In the genomic region with DNA sequence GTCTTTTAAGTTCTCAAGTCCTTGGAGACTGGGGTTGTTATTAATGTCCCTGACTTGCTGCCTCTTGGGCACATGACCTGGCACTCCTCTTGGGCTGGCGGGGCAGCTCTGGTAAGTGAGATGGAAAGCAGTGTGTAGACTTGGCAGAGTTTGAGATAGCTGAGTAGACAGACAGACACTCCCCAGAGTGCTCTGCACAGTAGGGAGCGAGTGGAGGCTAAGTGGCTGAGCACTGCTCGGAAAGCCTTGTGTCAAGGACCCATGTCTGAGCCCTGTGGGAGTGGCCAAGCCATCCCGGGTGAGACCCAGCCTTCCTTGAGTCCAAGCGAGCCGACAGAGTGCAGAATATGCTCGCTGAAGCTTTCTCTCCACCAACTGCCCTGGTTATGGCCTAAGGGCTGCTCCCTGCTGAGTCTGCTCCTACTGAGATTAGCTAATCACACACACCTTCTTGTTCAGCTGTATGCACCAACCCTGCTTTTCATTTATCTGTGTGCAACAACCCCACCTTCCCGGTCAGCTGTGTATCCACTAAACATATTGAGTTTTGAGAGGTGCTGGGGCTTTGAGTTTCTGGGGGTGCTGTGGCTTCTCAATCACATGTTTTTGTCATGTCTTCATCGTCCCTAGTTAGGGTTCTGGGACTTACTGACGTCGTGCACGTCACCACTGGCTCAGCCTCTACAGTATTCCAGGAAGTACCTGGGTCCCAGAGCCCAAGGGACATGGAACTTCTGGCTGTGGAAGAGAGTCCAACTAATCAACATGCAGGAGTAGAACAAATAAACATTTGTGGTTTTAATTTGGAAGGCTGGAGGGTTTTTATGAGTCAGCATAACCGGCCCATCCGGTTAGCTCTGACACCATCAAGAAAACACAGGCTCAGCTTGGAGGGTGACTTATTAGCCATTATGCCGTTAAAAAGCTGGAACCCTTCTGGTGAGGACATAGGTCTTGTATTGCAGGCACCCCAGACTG, we compare ENCODE assay signal across 8 mouse cellular contexts. TPM values are rescaled to one million over a fixed set of nuclear protein-coding genes. Genes with fewer than 3 reads are reported as not detected.
A peak's percentile ranks its signal among the peaks of the same experiment; 100 is the strongest.
DNase-seq lines count a peak whose midpoint lies in the region; ATAC-seq and TF ChIP-seq lines count a peak whose summit lies in the region.

No protein-coding gene starts in this region.

- H3K9ac ChIP-seq in heart, adult 2 months (ENCODE audit: low read depth, low read length) = no peak overlapping the region
- no peak overlapping the region for H3K9ac ChIP-seq in forebrain, postnatal 0 days

- no peak overlapping the region for H3K4me3 ChIP-seq in heart, adult 2 months
- no peak overlapping the region for H3K4me3 ChIP-seq in forebrain, postnatal 0 days (ENCODE audit: low read depth, low read length)

- no peaks in the 10 kb centered on the region for H3K9me3 ChIP-seq in forebrain, postnatal 0 days (ENCODE audit: low read length)

- no peaks in the 10 kb centered on the region for H3K36me3 ChIP-seq in heart, adult 2 months (ENCODE audit: control insufficient read depth, insufficient read depth, low read length)
- H3K36me3 ChIP-seq in forebrain, postnatal 0 days (ENCODE audit: insufficient read depth) = no peaks in the 10 kb centered on the region

- no peak for ATAC-seq in forebrain, postnatal 0 days

- H3K27ac ChIP-seq in heart, adult 2 months = 0 out of 2 replicates have a peak overlapping the region, but pooled peaks have one; percentile 0
- H3K27ac ChIP-seq in forebrain, postnatal 0 days (ENCODE audit: low read depth, low read length) = no peak overlapping the region

- no peak for TF ChIP-seq CTCF in heart, adult 2 months (IDR thresholded peaks at IDR 0.05)
- TF ChIP-seq CTCF in forebrain, postnatal 0 days (IDR thresholded peaks at IDR 0.05; ENCODE audit: low read depth) = no peak

- H3K4me1 ChIP-seq in heart, adult 2 months (ENCODE audit: control insufficient read depth, insufficient read depth, low read length) = peaks cover 18% of the 10 kb centered on the region
- no peaks in the 10 kb centered on the region for H3K4me1 ChIP-seq in forebrain, postnatal 0 days (ENCODE audit: insufficient read depth)

- intact Hi-C loops in heart, adult 2 months (cut with DNase I) = no loop called here

- peak in 1 of 2 experiments; percentile 53 for DNase-seq in heart, adult 2 months
- DNase-seq in heart, postnatal 4 days = no peak
- peak; percentile 76 for DNase-seq in c-Kit-negative CD71-positive TER-119-positive erythroid progenitor cells, embryonic 14.5 days (ENCODE audit: low read depth, low spot score)
- DNase-seq in kidney, adult 8-10 months = peak; percentile 55 to 83
- peak; percentile 67 for DNase-seq in lung, postnatal 36 days
- DNase-seq in thymus, postnatal 4 days = no peak
- no peak for DNase-seq in frontal cortex, postnatal 10 days (ENCODE audit: low spot score in 2 of 2)
- no peak for DNase-seq in forebrain, postnatal 0 days

- H3K27me3 ChIP-seq in heart, adult 2 months (ENCODE audit: control insufficient read depth, insufficient read depth, low read length) = no peaks in the 10 kb centered on the region
- no peaks in the 10 kb centered on the region for H3K27me3 ChIP-seq in forebrain, postnatal 0 days (ENCODE audit: insufficient read depth, low read length)

- 54% methylated on average over 15 of the region's 15 CpGs for WGBS in heart, adult 2 months
- 66% methylated on average over 15 of the region's 15 CpGs for WGBS in forebrain, postnatal 0 days

- no peak for TF ChIP-seq POLR2A in heart, adult 2 months (IDR thresholded peaks at IDR 0.05; ENCODE audit: insufficient read depth, low read depth, low read length)

- H3K4me2 ChIP-seq in forebrain, postnatal 0 days (ENCODE audit: low read depth) = no peak overlapping the region

- H3K79me2 ChIP-seq in heart, adult 2 months (replicated peaks; ENCODE audit: control insufficient read depth, insufficient read depth, low read length) = no peaks in the 10 kb centered on the region

- no peak for TF ChIP-seq EP300 in heart, adult 2 months (IDR thresholded peaks at IDR 0.05; ENCODE audit: insufficient read depth, low read depth, low read length)

RNA-seq across cellular contexts. Expression of a gene that starts 16.0 kb away (rescaled TPM):
- 1 to 10 TPM; 5.1 to 5.4 TPM for total RNA-seq in heart, adult 2 months (2021)
- polyA plus RNA-seq in heart, adult 2 months (2012; rRNA removed) = 11.3 and 12.0 TPM in 2 replicates
- total RNA-seq in heart, postnatal 4 days (2021) = 1 to 10 TPM; 4.1 to 4.5 TPM
- 61.5 and 68.7 TPM in 2 replicates for total RNA-seq in forebrain, postnatal 0 days (2014; rRNA removed)
- 61.8 and 80.0 TPM in 2 replicates for polyA plus RNA-seq in forebrain, postnatal 0 days (2015; fragmentation: Nextera tagmentation; extraction: Ambion mirVana)

RNA-seq across cellular contexts. Expression of a gene that starts 22.4 kb away (rescaled TPM):
- not detected for total RNA-seq in heart, adult 2 months (2021)
- polyA plus RNA-seq in heart, adult 2 months (2012; rRNA removed) = 0.62 TPM in 1 of 2 replicates, not detected in the other
- total RNA-seq in heart, postnatal 4 days (2021) = under 1 TPM in 1 of 2 experiments, not detected in 1; 0.60 TPM
- total RNA-seq in forebrain, postnatal 0 days (2014; rRNA removed) = not detected in 2 replicates
- polyA plus RNA-seq in forebrain, postnatal 0 days (2015; fragmentation: Nextera tagmentation; extraction: Ambion mirVana) = 4.7 and 5.0 TPM in 2 replicates

RNA-seq across cellular contexts. Expression of a gene that starts 42.4 kb away (rescaled TPM):
- not detected for total RNA-seq in heart, adult 2 months (2021)
- 0.14 and 0.41 TPM in 2 replicates for polyA plus RNA-seq in heart, adult 2 months (2012; rRNA removed)
- not detected for total RNA-seq in heart, postnatal 4 days (2021)
- not detected in 2 replicates for total RNA-seq in forebrain, postnatal 0 days (2014; rRNA removed)
- polyA plus RNA-seq in forebrain, postnatal 0 days (2015; fragmentation: Nextera tagmentation; extraction: Ambion mirVana) = 0.15 TPM in 1 of 2 replicates, not detected in the other

RNA-seq across cellular contexts. Expression of a gene that starts 50.3 kb away (rescaled TPM):
- total RNA-seq in heart, adult 2 months (2021) = 100 to 1,000 TPM; 545 to 681 TPM
- polyA plus RNA-seq in heart, adult 2 months (2012; rRNA removed) = 823 and 843 TPM in 2 replicates
- 100 to 1,000 TPM; 237 to 239 TPM for total RNA-seq in heart, postnatal 4 days (2021)
- total RNA-seq in forebrain, postnatal 0 days (2014; rRNA removed) = 87.3 and 89.6 TPM in 2 replicates
- polyA plus RNA-seq in forebrain, postnatal 0 days (2015; fragmentation: Nextera tagmentation; extraction: Ambion mirVana) = 45.4 and 52.6 TPM in 2 replicates

RNA-seq across cellular contexts. Expression of a gene that starts 50.3 kb away (rescaled TPM):
- 10 to 100 TPM; 81.9 to 98.6 TPM for total RNA-seq in heart, adult 2 months (2021)
- polyA plus RNA-seq in heart, adult 2 months (2012; rRNA removed) = 57.2 TPM in 2 replicates
- total RNA-seq in heart, postnatal 4 days (2021) = 10 to 100 TPM; 84.5 to 91.1 TPM
- total RNA-seq in forebrain, postnatal 0 days (2014; rRNA removed) = 50.1 and 51.1 TPM in 2 replicates
- 108 and 120 TPM in 2 replicates for polyA plus RNA-seq in forebrain, postnatal 0 days (2015; fragmentation: Nextera tagmentation; extraction: Ambion mirVana)

Comparison
In these comparisons a context has a peak if more than half of its experiments do, and no peak if none do; other contexts are left out.
1. DNase-seq: peak in c-Kit-negative CD71-positive TER-119-positive erythroid progenitor cells, embryonic 14.5 days (single experiment), kidney, adult 8-10 months (2 of 2) and lung, postnatal 36 days (single experiment); none in heart, postnatal 4 days (single experiment), thymus, postnatal 4 days (single experiment), frontal cortex, postnatal 10 days (0 of 2) and forebrain, postnatal 0 days (single experiment).